In the genomic region with DNA sequence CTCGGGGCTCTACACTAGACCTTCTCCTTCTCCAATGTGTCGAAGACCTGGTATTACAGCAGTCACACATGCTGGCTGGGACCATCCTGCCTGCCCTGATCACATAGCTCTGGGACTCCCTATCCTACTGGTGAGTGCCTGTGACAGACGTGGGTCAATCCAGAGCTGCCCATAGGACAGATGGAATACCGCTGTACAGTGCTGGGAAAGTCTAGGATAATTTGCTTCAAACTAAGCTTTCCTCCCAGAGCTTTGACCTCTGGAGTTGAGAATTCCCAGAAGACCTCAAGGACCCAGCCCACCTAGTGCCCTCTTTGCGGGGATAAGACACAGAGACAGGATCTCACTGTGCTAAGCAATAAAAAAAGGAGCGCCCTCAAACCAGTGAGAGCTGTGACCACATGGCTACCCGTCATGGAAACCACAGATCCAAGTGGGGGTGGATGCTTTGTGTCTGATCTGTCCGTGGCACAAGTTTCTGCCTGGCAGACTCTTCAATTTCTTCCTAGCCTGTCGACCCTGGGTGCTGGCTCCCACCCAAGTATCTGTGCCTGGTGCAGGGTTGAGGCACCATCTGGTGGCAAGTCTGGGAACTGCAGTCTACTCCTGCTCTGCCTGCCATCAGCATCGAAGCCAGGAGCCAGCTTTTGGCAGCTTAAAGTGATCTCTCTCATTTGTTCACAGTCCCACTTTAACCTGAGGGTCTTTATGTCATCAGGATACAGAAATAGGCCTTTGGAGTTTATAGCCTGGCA, we compare ENCODE assay signal across 9 mouse cellular contexts. TPM values are rescaled to one million over a fixed set of nuclear protein-coding genes. Genes with fewer than 3 reads are reported as not detected.
DNase-seq lines count a peak whose midpoint lies in the region; ATAC-seq and TF ChIP-seq lines count a peak whose summit lies in the region.
"Had no signal": no experiment of that assay in that cellular context is flagged by ENCODE, and none has a peak within 500 bp of the region (broad histone marks: within the 10 kb centered on the region; RNA-seq: fewer than 3 reads in every experiment).

No protein-coding gene starts in this region.

- no peaks in the 10 kb centered on the region for H3K9me3 ChIP-seq in ES-E14 (ENCODE audit: control insufficient read depth, insufficient read depth, low read depth, low read length)
- H3K9me3 ChIP-seq in forebrain, embryonic 11.5 days (ENCODE audit: control insufficient read depth, low read length), result no peaks in the 10 kb centered on the region

- no peaks in the 10 kb centered on the region for H3K4me1 ChIP-seq in ES-E14 (ENCODE audit: control insufficient read depth in 2 of 2, insufficient read depth in 2 of 2, low read length in 2 of 2, poor library complexity in 1 of 2)
- peaks cover 12% of the 10 kb centered on the region for H3K4me1 ChIP-seq in forebrain, embryonic 11.5 days (replicated peaks; ENCODE audit: control insufficient read depth, insufficient read depth, low read length)

- H3K27ac ChIP-seq in ES-E14 (ENCODE audit: insufficient read depth, low read depth, low read length, poor library complexity, severe bottlenecking), result no peak overlapping the region
- no peak overlapping the region for H3K27ac ChIP-seq in forebrain, embryonic 11.5 days (ENCODE audit: low read depth, low read length)

- peak; percentile 58 for DNase-seq in ES-E14 (ENCODE audit: low read depth, low spot score)
- peak; percentile 30 for DNase-seq in c-Kit-negative CD71-positive TER-119-positive erythroid progenitor cells, embryonic 14.5 days (ENCODE audit: low read depth, low spot score)
- peak; percentile 94 for DNase-seq in forebrain, embryonic 11.5 days (ENCODE audit: low spot score)
- peak; percentile 97 for DNase-seq in heart, postnatal 4 days
- DNase-seq in layer of hippocampus, adult 9-11 months, result peak; percentile 90
- peak; percentile 92 for DNase-seq in lung, postnatal 10 days
- peak; percentile 96 for DNase-seq in retina, embryonic 14.5 days (ENCODE audit: low spot score)
- peak; percentile 87 for DNase-seq in thymus, postnatal 25 days

- no peak overlapping the region for H3K4me3 ChIP-seq in ES-E14 (ENCODE audit: insufficient read depth in 1 of 2, low read depth in 1 of 2, low read length in 2 of 2, poor library complexity in 1 of 2, severe bottlenecking in 1 of 2)
- H3K4me3 ChIP-seq in forebrain, embryonic 11.5 days (ENCODE audit: low read depth, low read length), result no peak overlapping the region

- 49% methylated on average over 10 of the region's 10 CpGs for WGBS in forebrain, embryonic 11.5 days

- ATAC-seq in forebrain, embryonic 11.5 days (replicated peaks; ENCODE audit: low FRiP score), result no peak

- no peak overlapping the region for H3K4me2 ChIP-seq in forebrain, embryonic 11.5 days (ENCODE audit: low read depth, low read length, severe bottlenecking)

- H3K27me3 ChIP-seq in forebrain, embryonic 11.5 days (ENCODE audit: control insufficient read depth, insufficient read depth, low read length), result no peaks in the 10 kb centered on the region; the same call in 1 of the 2 replicates

- no peaks in the 10 kb centered on the region for H3K36me3 ChIP-seq in ES-E14 (ENCODE audit: control insufficient read depth, insufficient read depth, low read length, poor library complexity, severe bottlenecking)
- no peaks in the 10 kb centered on the region for H3K36me3 ChIP-seq in forebrain, embryonic 11.5 days (ENCODE audit: control insufficient read depth, insufficient read depth, low read length)

- in situ Hi-C loops in ES-E14 (cut with MboI; ENCODE audit: low sequenced_read_pairs in 2 of 2, unreplicated experiment in 2 of 2), result loop anchor here (5.0 to 10.0 kb wide), 2 partner anchors 107 to 109 kb away; no protein-coding TSS in a partner anchor

- no peak overlapping the region for H3K9ac ChIP-seq in ES-E14 (ENCODE audit: insufficient read depth, low read depth, low read length, poor library complexity, severe bottlenecking)
- H3K9ac ChIP-seq in forebrain, embryonic 11.5 days (ENCODE audit: low read length), result no peak overlapping the region

TF ChIP-seq in ES-E14, 5 proteins besides CTCF, POLR2A, EP300 and RAD21:
- peak; percentile 82 for TF ChIP-seq ZC3H11A (IDR thresholded peaks at IDR 0.05; ENCODE audit: borderline replicate concordance, low read depth, low read length)
- no peak for TF ChIP-seq CHD2 (IDR thresholded peaks at IDR 0.05; ENCODE audit: low read depth, low read length)

RNA-seq across cellular contexts. Expression of gene Ccdc188, which starts 6.1 kb away (rescaled TPM):
- total RNA-seq in ES-E14 (2012; rRNA removed), result not detected in 2 replicates
- polyA plus RNA-seq in forebrain, embryonic 11.5 days (2014; fragmentation: Nextera tagmentation; extraction: Ambion mirVana), result not detected in 2 replicates
- not detected for total RNA-seq in heart, postnatal 4 days (2021)
- total RNA-seq: left cerebral cortex, adult 8-10 months had no signal

RNA-seq across cellular contexts. Expression of gene Zdhhc8, which starts 23.3 kb away (rescaled TPM):
- 16.2 and 17.0 TPM in 2 replicates for total RNA-seq in ES-E14 (2012; rRNA removed)
- 15.8 and 18.6 TPM in 2 replicates for polyA plus RNA-seq in forebrain, embryonic 11.5 days (2014; fragmentation: Nextera tagmentation; extraction: Ambion mirVana)
- 10 to 100 TPM; 29.8 to 36.0 TPM for total RNA-seq in heart, postnatal 4 days (2021)

RNA-seq across cellular contexts. Expression of gene Trmt2a, which starts 36.9 kb away (rescaled TPM):
- total RNA-seq in ES-E14 (2012; rRNA removed), result 99.3 and 102 TPM in 2 replicates
- 110 TPM in 2 replicates for polyA plus RNA-seq in forebrain, embryonic 11.5 days (2014; fragmentation: Nextera tagmentation; extraction: Ambion mirVana)
- 10 to 100 TPM; 30.8 to 32.9 TPM for total RNA-seq in heart, postnatal 4 days (2021)

RNA-seq across cellular contexts. Expression of gene Ranbp1, which starts 36.9 kb away (rescaled TPM):
- total RNA-seq in ES-E14 (2012; rRNA removed), result 302 and 410 TPM in 2 replicates
- polyA plus RNA-seq in forebrain, embryonic 11.5 days (2014; fragmentation: Nextera tagmentation; extraction: Ambion mirVana), result 1,172 and 1,252 TPM in 2 replicates
- total RNA-seq in heart, postnatal 4 days (2021), result 100 to 1,000 TPM; 130 to 137 TPM

RNA-seq across cellular contexts. Expression of gene Gm49776, which starts 46.5 kb away (rescaled TPM):
- 0.63 and 1.7 TPM in 2 replicates for total RNA-seq in ES-E14 (2012; rRNA removed)
- polyA plus RNA-seq in forebrain, embryonic 11.5 days (2014; fragmentation: Nextera tagmentation; extraction: Ambion mirVana), result 6.2 TPM in 1 of 2 replicates, not detected in the other
- not detected for total RNA-seq in heart, postnatal 4 days (2021)
- total RNA-seq: left cerebral cortex, adult 8-10 months had no signal

Comparison
In these comparisons a context has a peak if more than half of its experiments do, and no peak if none do; other contexts are left out.
1. DNase-seq: peak in every context shown above with its lines; median percentile 97 in heart, postnatal 4 days; 96 in retina, embryonic 14.5 days; 94 in forebrain, embryonic 11.5 days; 92 in lung, postnatal 10 days; 90 in layer of hippocampus, adult 9-11 months; 87 in thymus, postnatal 25 days; 58 in ES-E14; 30 in c-Kit-negative CD71-positive TER-119-positive erythroid progenitor cells, embryonic 14.5 days.